Mouse (Mus musculus) cerebellum, adult (tissue): ENCODE measurements around the gene Wbp2nl.

ENCODE experiments used
- ATAC-seq: cut with Nextera tagmentation; 2 replicates; pipeline ENCODE4 v1.9.2; 2017; ENCODE audit warnings: mild to moderate bottlenecking, moderate library complexity, mixed read lengths; ENCODE audit not compliant: insufficient number of reproducible peaks, low FRiP score, low TSS enrichment

The Wbp2nl gene

GRCm38 (mm10) chr15:82308416-82308815, 9.7 kb downstream of the Wbp2nl start:
- no peak for ATAC-seq

GRCm38 (mm10) chr15:82317839-82318238, 19.1 kb downstream of the Wbp2nl start:
- no peak for ATAC-seq

GRCm38 (mm10) chr15:82319613-82320012, 20.9 kb downstream of the Wbp2nl start:
- no peak for ATAC-seq

- no peak for ATAC-seq
These were observed 23.4 kb downstream of the Wbp2nl start for GRCm38 (mm10) chr15:82322195-82322594.

GRCm38 (mm10) chr15:82325382-82325781, 26.6 kb downstream of the Wbp2nl start:
- ATAC-seq, result no peak

- ATAC-seq, result no peak
These were observed 36.4 kb downstream of the Wbp2nl start for GRCm38 (mm10) chr15:82335194-82335593.

GRCm38 (mm10) chr15:82336629-82337028, 37.9 kb downstream of the Wbp2nl start:
- no peak for ATAC-seq

GRCm38 (mm10) chr15:82337875-82338274, 39.1 kb downstream of the Wbp2nl start:
- no peak for ATAC-seq

- peak; percentile 89 for ATAC-seq
These were observed 39.9 kb downstream of the Wbp2nl start, which contains the start of the genes Naga, Pheta2 and Smdt1 for GRCm38 (mm10) chr15:82338593-82339112. Gene Naga, minus strand, starts transcription at chr15:82338925. Gene Pheta2, plus strand, starts transcription at chr15:82338942. Gene Smdt1, plus strand, starts transcription at chr15:82338959.

- no peak for ATAC-seq
These were observed 40.4 kb downstream of the Wbp2nl start for GRCm38 (mm10) chr15:82339150-82339549.

- no peak for ATAC-seq
These were observed 41.0 kb downstream of the Wbp2nl start for GRCm38 (mm10) chr15:82339634-82340254.

GRCm38 (mm10) chr15:82340414-82341035, 41.8 kb downstream of the Wbp2nl start:
- no peak for ATAC-seq

- no peak for ATAC-seq
These were observed 42.3 kb downstream of the Wbp2nl start for GRCm38 (mm10) chr15:82341036-82341501.

GRCm38 (mm10) chr15:82341675-82342542, 43.2 kb downstream of the Wbp2nl start:
- no peak for ATAC-seq

GRCm38 (mm10) chr15:82342543-82342935, 43.8 kb downstream of the Wbp2nl start:
- no peak for ATAC-seq

GRCm38 (mm10) chr15:82343368-82344287, 44.9 kb downstream of the Wbp2nl start:
- ATAC-seq, result no peak

GRCm38 (mm10) chr15:82344971-82345370, 46.2 kb downstream of the Wbp2nl start:
- no peak for ATAC-seq

GRCm38 (mm10) chr15:82345820-82346470, 47.2 kb downstream of the Wbp2nl start:
- ATAC-seq, result peak; percentile 95
